Mouse (Mus musculus) cortical plate, adult 2 months (tissue): ENCODE results near the gene Ehd4.

ENCODE experiments used
- CTCF ChIP-seq: fragments of 200-500 bp; IDR thresholded peaks from 2 replicates; pipeline ENCODE4 v1.5.1; 2011; ENCODE audit warnings: mild to moderate bottlenecking, control low read depth, low read length; ENCODE audit not compliant: insufficient read depth; ENCODE audit errors: extremely low read depth
- POLR2A ChIP-seq: fragments of 200-500 bp; IDR thresholded peaks from 2 replicates; pipeline ENCODE4 v1.6.1; 2011; ENCODE audit warnings: mild to moderate bottlenecking, low read length, control low read depth; ENCODE audit not compliant: insufficient read depth; ENCODE audit errors: extremely low read depth

DNA sequence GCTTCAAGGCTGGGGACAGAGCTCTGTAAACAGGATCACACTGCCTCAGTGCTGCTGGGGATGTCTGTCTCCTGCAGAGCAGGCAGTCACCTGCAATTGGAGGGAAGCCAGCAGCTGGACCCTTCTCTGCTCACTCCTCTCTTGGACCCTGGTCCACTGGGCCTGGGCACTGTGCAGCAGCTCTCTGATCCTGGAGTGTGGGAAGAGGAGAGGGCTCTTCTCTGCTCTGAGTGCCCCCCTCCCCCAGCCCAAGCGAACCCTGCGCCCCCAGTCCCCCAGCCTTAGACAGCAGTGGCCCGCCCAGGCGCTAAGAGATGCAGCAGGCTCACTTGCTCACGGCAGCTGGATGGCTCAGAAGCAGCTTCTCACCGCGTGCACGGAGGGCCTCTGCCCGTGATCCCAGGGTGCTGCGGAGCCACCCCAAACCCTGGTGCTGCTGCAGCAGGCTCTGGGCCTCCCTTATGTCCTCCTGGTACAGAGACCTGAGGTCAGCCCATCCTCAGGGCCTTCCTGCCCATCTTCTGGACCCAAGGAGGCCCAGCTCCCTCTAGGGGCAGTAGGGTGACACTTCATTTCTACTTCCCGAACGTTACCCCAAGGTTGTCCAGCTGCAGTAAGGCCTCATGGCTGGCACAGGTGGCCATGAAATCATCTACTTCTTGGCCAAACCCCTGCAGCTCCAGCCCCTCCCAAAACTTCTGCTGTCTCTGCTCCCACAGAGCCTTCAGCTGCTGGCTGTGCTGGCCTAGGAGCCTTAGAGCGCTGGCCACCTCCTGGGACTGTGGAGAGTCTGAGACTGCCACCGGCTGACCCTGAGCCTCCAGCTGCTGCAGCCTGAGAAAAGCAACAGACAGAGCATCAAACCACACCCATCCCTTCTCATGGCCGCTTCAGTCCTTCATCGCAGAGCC lies 85.6 kb downstream of the Ehd4 start:
- TF ChIP-seq CTCF = peak; percentile 69
- no peak for TF ChIP-seq POLR2A
